14 mouse cellular contexts compared by ENCODE assay signal in genomic region chr9:40671323-40671930, GRCm38 (mm10). TPM values are rescaled to one million over a fixed set of nuclear protein-coding genes. Genes with fewer than 3 reads are reported as not detected.
DNase-seq lines count a peak whose midpoint lies in the region; ATAC-seq and TF ChIP-seq lines count a peak whose summit lies in the region.
"Had no signal": no experiment of that assay in that cellular context is flagged by ENCODE, and none has a peak within 500 bp of the region (broad histone marks: within the 10 kb centered on the region; RNA-seq: fewer than 3 reads in every experiment).

No protein-coding gene starts in this region.

- no peaks in the 10 kb centered on the region for H3K36me3 ChIP-seq in neural tube, embryonic 12.5 days
- H3K36me3 ChIP-seq in embryonic facial prominence, embryonic 15.5 days, result no peaks in the 10 kb centered on the region
- H3K36me3 ChIP-seq in limb, embryonic 14.5 days (ENCODE audit: control insufficient read depth, insufficient read depth, low read length), result no peaks in the 10 kb centered on the region
- no peaks in the 10 kb centered on the region for H3K36me3 ChIP-seq in stomach, postnatal 0 days (ENCODE audit: control insufficient read depth, insufficient read depth, low read length)
- H3K36me3 ChIP-seq in thymus, adult 2 months (ENCODE audit: control insufficient read depth, insufficient read depth, low read length), result no peaks in the 10 kb centered on the region

- no peak for TF ChIP-seq EP300 in stomach, postnatal 0 days (optimal IDR thresholded peaks at IDR 0.05)

- TF ChIP-seq CTCF in stomach, postnatal 0 days (IDR thresholded peaks at IDR 0.05; ENCODE audit: low read depth), result no peak
- no peak for TF ChIP-seq CTCF in layer of hippocampus, adult 2 months (conservative IDR thresholded peaks at IDR 0.05)
- no peak for TF ChIP-seq CTCF in thymus, adult 2 months (IDR thresholded peaks at IDR 0.05; ENCODE audit: borderline replicate concordance, control insufficient read depth, extremely low read depth, insufficient read depth, low read length, poor library complexity)

- no peak overlapping the region for H3K4me3 ChIP-seq in neural tube, embryonic 12.5 days
- H3K4me3 ChIP-seq in embryonic facial prominence, embryonic 15.5 days (replicated peaks), result no peak overlapping the region
- no peak overlapping the region for H3K4me3 ChIP-seq in limb, embryonic 14.5 days (replicated peaks; ENCODE audit: low read length)
- H3K4me3 ChIP-seq in stomach, postnatal 0 days (ENCODE audit: low read depth, low read length), result no peak overlapping the region
- no peak overlapping the region for H3K4me3 ChIP-seq in layer of hippocampus, adult 2 months
- no peak overlapping the region for H3K4me3 ChIP-seq in thymus, adult 2 months (ENCODE audit: control insufficient read depth, insufficient read depth, low read length)
- H3K4me3 ChIP-seq: erythroblast, embryonic 14.5 days had no signal

- H3K9me3 ChIP-seq in neural tube, embryonic 12.5 days, result no peaks in the 10 kb centered on the region
- no peaks in the 10 kb centered on the region for H3K9me3 ChIP-seq in embryonic facial prominence, embryonic 15.5 days (replicated peaks)
- no peaks in the 10 kb centered on the region for H3K9me3 ChIP-seq in limb, embryonic 14.5 days (ENCODE audit: control insufficient read depth, low read length)
- no peaks in the 10 kb centered on the region for H3K9me3 ChIP-seq in stomach, postnatal 0 days (ENCODE audit: control insufficient read depth, low read length)

- H3K27me3 ChIP-seq in neural tube, embryonic 12.5 days (replicated peaks), result no peaks in the 10 kb centered on the region
- no peaks in the 10 kb centered on the region for H3K27me3 ChIP-seq in embryonic facial prominence, embryonic 15.5 days
- no peaks in the 10 kb centered on the region for H3K27me3 ChIP-seq in limb, embryonic 14.5 days (ENCODE audit: control insufficient read depth, insufficient read depth, low read length)
- H3K27me3 ChIP-seq in stomach, postnatal 0 days (ENCODE audit: control insufficient read depth, insufficient read depth, low read length), result no peaks in the 10 kb centered on the region
- no peaks in the 10 kb centered on the region for H3K27me3 ChIP-seq in thymus, adult 2 months (ENCODE audit: control insufficient read depth, insufficient read depth, low read length)

- TF ChIP-seq POLR2A in limb, embryonic 14.5 days (IDR thresholded peaks at IDR 0.05; ENCODE audit: borderline replicate concordance, extremely low read depth, insufficient read depth, insufficient read length), result no peak
- no peak for TF ChIP-seq POLR2A in thymus, adult 2 months (IDR thresholded peaks at IDR 0.05; ENCODE audit: control insufficient read depth, extremely low read depth, insufficient read depth, low read length, poor library complexity)

- 35% methylated on average over 4 of the region's 4 CpGs for WGBS in neural tube, embryonic 12.5 days
- WGBS in embryonic facial prominence, embryonic 15.5 days, result 39% methylated on average over 4 of the region's 4 CpGs
- WGBS in limb, embryonic 14.5 days, result 55% methylated on average over 4 of the region's 4 CpGs
- 42% methylated on average over 4 of the region's 4 CpGs for WGBS in stomach, postnatal 0 days
- WGBS in thymus, adult 2 months, result 67% methylated on average over 4 of the region's 4 CpGs

- no peak overlapping the region for H3K4me2 ChIP-seq in neural tube, embryonic 12.5 days (replicated peaks)
- no peak overlapping the region for H3K4me2 ChIP-seq in embryonic facial prominence, embryonic 15.5 days (replicated peaks)
- no peak overlapping the region for H3K4me2 ChIP-seq in limb, embryonic 14.5 days (replicated peaks; ENCODE audit: low read depth, low read length, severe bottlenecking)
- H3K4me2 ChIP-seq in stomach, postnatal 0 days (replicated peaks; ENCODE audit: low read depth), result no peak overlapping the region

- DNase-seq in neural tube, embryonic 10.5 days (ENCODE audit: extremely low spot score, low spot score), result no peak
- DNase-seq in limb, embryonic 14.5 days (ENCODE audit: low spot score), result peak; percentile 41
- no peak for DNase-seq in stomach, postnatal 0 days (ENCODE audit: low spot score)
- DNase-seq in layer of hippocampus, adult 2 months (ENCODE audit: low spot score in 2 of 2), result no peak
- DNase-seq in left cerebral cortex, adult 8-10 months (ENCODE audit: low spot score in 2 of 2), result no peak
- DNase-seq in thymus, adult 2 months, result no peak
- DNase-seq: cerebellum, adult 18-20 months; kidney, adult 2 months; layer of hippocampus, postnatal 36 days; lung, adult 18-20 months had no signal

- no peak overlapping the region for H3K27ac ChIP-seq in neural tube, embryonic 12.5 days
- H3K27ac ChIP-seq in embryonic facial prominence, embryonic 15.5 days (replicated peaks), result no peak overlapping the region
- H3K27ac ChIP-seq in limb, embryonic 14.5 days (replicated peaks; ENCODE audit: low read depth, low read length), result peak overlapping the region; percentile 70
- H3K27ac ChIP-seq in stomach, postnatal 0 days (replicated peaks), result no peak overlapping the region
- no peak overlapping the region for H3K27ac ChIP-seq in layer of hippocampus, adult 2 months
- H3K27ac ChIP-seq in thymus, adult 2 months (ENCODE audit: control insufficient read depth, insufficient read depth, low read length), result no peak overlapping the region

- ATAC-seq in neural tube, embryonic 12.5 days (ENCODE audit: low FRiP score, low read depth), result peak; percentile 41; the same call in 1 of the 2 replicates
- peak; percentile 52; the same call in 1 of the 2 replicates for ATAC-seq in embryonic facial prominence, embryonic 15.5 days (ENCODE audit: insufficient number of reproducible peaks, low FRiP score, low TSS enrichment, low read depth)
- ATAC-seq in limb, embryonic 14.5 days (ENCODE audit: low FRiP score, low read depth), result peak; percentile 64
- peak; percentile 46; the same call in 1 of the 2 replicates for ATAC-seq in stomach, postnatal 0 days (ENCODE audit: low FRiP score, low TSS enrichment)

- H3K4me1 ChIP-seq in neural tube, embryonic 12.5 days, result peaks cover 7% of the 10 kb centered on the region
- H3K4me1 ChIP-seq in embryonic facial prominence, embryonic 15.5 days, result peaks cover 15% of the 10 kb centered on the region
- peaks cover 12% of the 10 kb centered on the region for H3K4me1 ChIP-seq in limb, embryonic 14.5 days (ENCODE audit: control insufficient read depth, insufficient read depth, low read length)
- no peaks in the 10 kb centered on the region for H3K4me1 ChIP-seq in stomach, postnatal 0 days (replicated peaks; ENCODE audit: control insufficient read depth, insufficient read depth)
- H3K4me1 ChIP-seq in thymus, adult 2 months (replicated peaks; ENCODE audit: control insufficient read depth, insufficient read depth, low read length), result no peaks in the 10 kb centered on the region

- H3K9ac ChIP-seq in neural tube, embryonic 12.5 days, result no peak overlapping the region
- H3K9ac ChIP-seq in embryonic facial prominence, embryonic 15.5 days, result no peak overlapping the region
- H3K9ac ChIP-seq in limb, embryonic 14.5 days (ENCODE audit: low read depth, low read length, severe bottlenecking), result no peak overlapping the region
- H3K9ac ChIP-seq in stomach, postnatal 0 days (ENCODE audit: low read length), result no peak overlapping the region

RNA-seq across cellular contexts. Expression of gene Gm21915, which starts 1.0 kb away (rescaled TPM):
- not detected in 2 replicates for polyA plus RNA-seq in neural tube, embryonic 12.5 days (2016; fragmentation: Nextera tagmentation; extraction: Ambion mirVana)
- not detected in 2 replicates for polyA plus RNA-seq in embryonic facial prominence, embryonic 15.5 days (2015; fragmentation: Nextera tagmentation; extraction: Ambion mirVana)
- polyA plus RNA-seq in limb, embryonic 14.5 days (2012; rRNA removed), result not detected in 2 replicates
- not detected in 2 replicates for polyA plus RNA-seq in limb, embryonic 14.5 days (2014; fragmentation: Nextera tagmentation; extraction: Ambion mirVana)
- not detected in 2 replicates for polyA plus RNA-seq in stomach, postnatal 0 days (2015; fragmentation: Nextera tagmentation; extraction: Ambion mirVana)
- total RNA-seq in layer of hippocampus, adult 2 months (2021), result not detected
- not detected for total RNA-seq in left cerebral cortex, adult 8-10 months (2022)
- polyA plus RNA-seq in thymus, adult 2 months (2012; rRNA removed), result not detected in 2 replicates
- total RNA-seq: layer of hippocampus, postnatal 36 days had no signal
- polyA plus RNA-seq: erythroblast, embryonic 14.5 days; heart, embryonic 14.5 days; kidney, adult 2 months had no signal

RNA-seq across cellular contexts. Expression of gene Clmp, which starts 14.3 kb away (rescaled TPM):
- 61.1 and 65.3 TPM in 2 replicates for polyA plus RNA-seq in neural tube, embryonic 12.5 days (2016; fragmentation: Nextera tagmentation; extraction: Ambion mirVana)
- polyA plus RNA-seq in embryonic facial prominence, embryonic 15.5 days (2015; fragmentation: Nextera tagmentation; extraction: Ambion mirVana), result 37.9 and 41.4 TPM in 2 replicates
- 44.7 and 51.8 TPM in 2 replicates for polyA plus RNA-seq in limb, embryonic 14.5 days (2012; rRNA removed)
- 61.5 and 78.9 TPM in 2 replicates for polyA plus RNA-seq in limb, embryonic 14.5 days (2014; fragmentation: Nextera tagmentation; extraction: Ambion mirVana)
- 17.7 and 17.8 TPM in 2 replicates for polyA plus RNA-seq in stomach, postnatal 0 days (2015; fragmentation: Nextera tagmentation; extraction: Ambion mirVana)
- total RNA-seq in layer of hippocampus, adult 2 months (2021), result 10 to 100 TPM; 25.3 to 33.3 TPM
- 10 to 100 TPM; 23.9 to 26.1 (median 25.0) TPM for total RNA-seq in left cerebral cortex, adult 8-10 months (2022)
- 1.1 and 2.3 TPM in 2 replicates for polyA plus RNA-seq in thymus, adult 2 months (2012; rRNA removed)
- polyA plus RNA-seq: erythroblast, embryonic 14.5 days had no signal
